ENCODE assay signal across 11 mouse cellular contexts in genomic region chr13:41335767-41336166, GRCm38 (mm10).
DNase-seq lines count a peak whose midpoint lies in the region; ATAC-seq and TF ChIP-seq lines count a peak whose summit lies in the region.
"Had no signal": no experiment of that assay in that cellular context is flagged by ENCODE, and none has a peak within 500 bp of the region (broad histone marks: within the 10 kb centered on the region; RNA-seq: fewer than 3 reads in every experiment).

No protein-coding gene starts in this region.

- DNase-seq in forebrain, embryonic 14.5 days (ENCODE audit: low spot score): no peak
- no peak for DNase-seq in forebrain, postnatal 0 days
- peak; percentile 69 for DNase-seq in kidney, adult 11 months
- DNase-seq in kidney, adult 18-20 months: no peak
- DNase-seq in heart, postnatal 0 days (ENCODE audit: low spot score): no peak
- DNase-seq in kidney, postnatal 25 days: peak; percentile 36 to 68
- DNase-seq in embryo, embryonic 10 days (ENCODE audit: low spot score): no peak
- DNase-seq: embryo, embryonic 11 days; layer of hippocampus, postnatal 36 days had no signal

- no peak for ATAC-seq in forebrain, embryonic 14.5 days
- no peak for ATAC-seq in forebrain, postnatal 0 days
- ATAC-seq in heart, postnatal 0 days (ENCODE audit: insufficient read depth, low read depth): no peak
- ATAC-seq in midbrain, embryonic 13.5 days: no peak

- H3K27me3 ChIP-seq in forebrain, embryonic 14.5 days (replicated peaks; ENCODE audit: control insufficient read depth, insufficient read depth, low read length): no peaks in the 10 kb centered on the region
- H3K27me3 ChIP-seq in forebrain, postnatal 0 days (ENCODE audit: insufficient read depth, low read length): no peaks in the 10 kb centered on the region
- H3K27me3 ChIP-seq in heart, postnatal 0 days (ENCODE audit: control insufficient read depth, insufficient read depth, low read length): no peaks in the 10 kb centered on the region
- no peaks in the 10 kb centered on the region for H3K27me3 ChIP-seq in midbrain, embryonic 13.5 days
- H3K27me3 ChIP-seq: limb, embryonic 13.5 days had no signal

- H3K4me1 ChIP-seq in forebrain, embryonic 14.5 days (ENCODE audit: control insufficient read depth, insufficient read depth, low read length): peaks cover 22% of the 10 kb centered on the region
- H3K4me1 ChIP-seq in forebrain, postnatal 0 days (ENCODE audit: insufficient read depth): 0 out of 2 replicates have a peak, but pooled peaks cover 10% of the 10 kb centered on the region
- H3K4me1 ChIP-seq in heart, postnatal 0 days (ENCODE audit: control insufficient read depth, insufficient read depth): peaks cover 76% of the 10 kb centered on the region
- peaks cover 17% of the 10 kb centered on the region for H3K4me1 ChIP-seq in midbrain, embryonic 13.5 days (replicated peaks)

- H3K36me3 ChIP-seq in forebrain, embryonic 14.5 days (ENCODE audit: control insufficient read depth, insufficient read depth, low read length): peaks cover 13% of the 10 kb centered on the region
- H3K36me3 ChIP-seq in forebrain, postnatal 0 days (ENCODE audit: insufficient read depth): no peaks in the 10 kb centered on the region; the same call in 1 of the 2 replicates
- peaks cover 24% of the 10 kb centered on the region for H3K36me3 ChIP-seq in heart, postnatal 0 days (replicated peaks; ENCODE audit: control insufficient read depth, insufficient read depth, low read length)
- peaks cover 7% of the 10 kb centered on the region; the same call in 1 of the 2 replicates for H3K36me3 ChIP-seq in midbrain, embryonic 13.5 days

- TF ChIP-seq EP300 in heart, postnatal 0 days (IDR thresholded peaks at IDR 0.05; ENCODE audit: low read depth): no peak

- H3K4me3 ChIP-seq in forebrain, embryonic 14.5 days (ENCODE audit: low read depth, low read length): no peak overlapping the region
- H3K4me3 ChIP-seq in forebrain, postnatal 0 days (ENCODE audit: low read depth, low read length): no peak overlapping the region
- H3K4me3 ChIP-seq in heart, postnatal 0 days (ENCODE audit: low read depth, low read length): no peak overlapping the region
- no peak overlapping the region for H3K4me3 ChIP-seq in midbrain, embryonic 13.5 days (replicated peaks)
- H3K4me3 ChIP-seq: limb, embryonic 13.5 days had no signal

- H3K9ac ChIP-seq in forebrain, embryonic 14.5 days (ENCODE audit: low read length): no peak overlapping the region
- no peak overlapping the region for H3K9ac ChIP-seq in forebrain, postnatal 0 days
- H3K9ac ChIP-seq in heart, postnatal 0 days (replicated peaks; ENCODE audit: low read depth, low read length): peak overlapping the region; percentile 40; the same call in 1 of the 2 replicates
- no peak overlapping the region for H3K9ac ChIP-seq in midbrain, embryonic 13.5 days (replicated peaks)
- H3K9ac ChIP-seq: limb, embryonic 13.5 days had no signal

- no peak for TF ChIP-seq CTCF in forebrain, postnatal 0 days (IDR thresholded peaks at IDR 0.05; ENCODE audit: low read depth)
- TF ChIP-seq CTCF in heart, postnatal 0 days (IDR thresholded peaks at IDR 0.05; ENCODE audit: low read depth): no peak

- 0 out of 2 replicates have a peak overlapping the region, but pooled peaks have one; percentile 9 for H3K27ac ChIP-seq in forebrain, embryonic 14.5 days (ENCODE audit: low read depth, low read length)
- H3K27ac ChIP-seq in forebrain, postnatal 0 days (ENCODE audit: low read depth, low read length): no peak overlapping the region
- H3K27ac ChIP-seq in heart, postnatal 0 days (ENCODE audit: low read depth): peak overlapping the region; percentile 98
- H3K27ac ChIP-seq in midbrain, embryonic 13.5 days: no peak overlapping the region
- H3K27ac ChIP-seq: limb, embryonic 13.5 days had no signal

- H3K9me3 ChIP-seq in forebrain, embryonic 14.5 days (replicated peaks; ENCODE audit: control insufficient read depth, low read length): no peaks in the 10 kb centered on the region
- H3K9me3 ChIP-seq in forebrain, postnatal 0 days (ENCODE audit: low read length): no peaks in the 10 kb centered on the region
- no peaks in the 10 kb centered on the region for H3K9me3 ChIP-seq in heart, postnatal 0 days (replicated peaks; ENCODE audit: control insufficient read depth, low read length)
- H3K9me3 ChIP-seq in midbrain, embryonic 13.5 days: no peaks in the 10 kb centered on the region
- H3K9me3 ChIP-seq: limb, embryonic 13.5 days had no signal

- no peak overlapping the region for H3K4me2 ChIP-seq in forebrain, embryonic 14.5 days (ENCODE audit: low read length)
- H3K4me2 ChIP-seq in forebrain, postnatal 0 days (ENCODE audit: low read depth): no peak overlapping the region
- 0 out of 2 replicates have a peak overlapping the region, but pooled peaks have one; percentile 14 for H3K4me2 ChIP-seq in heart, postnatal 0 days (ENCODE audit: low read depth, low read length)
- H3K4me2 ChIP-seq in midbrain, embryonic 13.5 days (replicated peaks): no peak overlapping the region
- H3K4me2 ChIP-seq: limb, embryonic 13.5 days had no signal

- 86% methylated on average over 5 of the region's 5 CpGs for WGBS in forebrain, embryonic 14.5 days
- WGBS in forebrain, postnatal 0 days: 82% methylated on average over 5 of the region's 5 CpGs
- WGBS in heart, postnatal 0 days: 60% methylated on average over 5 of the region's 5 CpGs
- WGBS in midbrain, embryonic 13.5 days: 87% methylated on average over 5 of the region's 5 CpGs

Comparison
In these comparisons a context has a peak if more than half of its experiments do, and no peak if none do; other contexts are left out.
1. DNase-seq: peak in kidney, adult 11 months (single experiment) and kidney, postnatal 25 days (2 of 2); none in forebrain, embryonic 14.5 days (single experiment), forebrain, postnatal 0 days (single experiment), kidney, adult 18-20 months (single experiment), heart, postnatal 0 days (single experiment) and embryo, embryonic 10 days (single experiment).
2. H3K27ac ChIP-seq: peak in forebrain, embryonic 14.5 days (single experiment) and heart, postnatal 0 days (single experiment); none in forebrain, postnatal 0 days (single experiment) and midbrain, embryonic 13.5 days (single experiment).